Mouse (Mus musculus): ENCODE measurements around the gene Psmd13. TPM values are rescaled to one million over a fixed set of nuclear protein-coding genes. Genes with fewer than 3 reads are reported as not detected.

Gene Psmd13
- total RNA-seq, 2 experiments from 2014 or later: 101 to 107 TPM

- Histone ChIP-seq H3K4me3 (no peak overlapping the region), H3K27ac (no peak overlapping the region)
- DNase-seq (ENCODE audit: extremely low spot score in 1 of 2, low spot score in 2 of 2): no peak
- no peak for TF ChIP-seq CTCF (IDR thresholded peaks at IDR 0.05)
- intact Hi-C loops (cut with DNase I): no loop called here
Observed at GRCm38 (mm10) chr7:140894031-140894430, 12.3 kb downstream of the Psmd13 start.

- Histone ChIP-seq H3K4me3 (no peak overlapping the region), H3K27ac (no peak overlapping the region)
- DNase-seq (ENCODE audit: extremely low spot score in 1 of 2, low spot score in 2 of 2): no peak
- TF ChIP-seq CTCF (IDR thresholded peaks at IDR 0.05): no peak
- intact Hi-C loops (cut with DNase I): no loop called here
Observed at GRCm38 (mm10) chr7:140894611-140895010, 12.8 kb downstream of the Psmd13 start.

- no peak for TF ChIP-seq CTCF (IDR thresholded peaks at IDR 0.05)
- intact Hi-C loops (cut with DNase I): no loop called here
- no peak overlapping the region for H3K27ac ChIP-seq
- no peak overlapping the region for H3K4me3 ChIP-seq
- DNase-seq (ENCODE audit: extremely low spot score in 1 of 2, low spot score in 2 of 2): no peak
Observed at GRCm38 (mm10) chr7:140897863-140898262, 16.1 kb downstream of the Psmd13 start.

- DNase-seq (ENCODE audit: extremely low spot score in 1 of 2, low spot score in 2 of 2): no peak
- H3K4me3 ChIP-seq: no peak overlapping the region
- no peak overlapping the region for H3K27ac ChIP-seq
- intact Hi-C loops (cut with DNase I): no loop called here
- TF ChIP-seq CTCF (IDR thresholded peaks at IDR 0.05): no peak
Observed at GRCm38 (mm10) chr7:140899121-140899520, 17.4 kb downstream of the Psmd13 start.

- intact Hi-C loops (cut with DNase I): loop anchor here (5.0 kb wide), 1 partner anchor 823 kb away; no protein-coding TSS in a partner anchor
- no peak for TF ChIP-seq CTCF (IDR thresholded peaks at IDR 0.05)
- no peak within 1 kb of the TSS for H3K4me3 ChIP-seq
- no peak for DNase-seq (ENCODE audit: extremely low spot score in 1 of 2, low spot score in 2 of 2)
- H3K27ac ChIP-seq: no peak within 1 kb of the TSS
Observed at GRCm38 (mm10) chr7:140900220-140900619, 18.5 kb downstream of the Psmd13 start, which contains the start of gene Cox8b. TSS of gene Cox8b (minus strand) at chr7:140900446.

GRCm38 (mm10) chr7:140902036-140902875, 20.5 kb downstream of the Psmd13 start:
- no peak for TF ChIP-seq CTCF (IDR thresholded peaks at IDR 0.05)
- Histone ChIP-seq H3K27ac (no peak overlapping the region), H3K4me3 (no peak overlapping the region)
- intact Hi-C loops (cut with DNase I): loop anchor here (5.0 kb wide), 1 partner anchor 825 kb away; no protein-coding TSS in a partner anchor
- DNase-seq (ENCODE audit: extremely low spot score in 1 of 2, low spot score in 2 of 2): no peak

GRCm38 (mm10) chr7:140903212-140903611, 21.4 kb downstream of the Psmd13 start:
- Histone ChIP-seq H3K27ac (no peak overlapping the region), H3K4me3 (no peak overlapping the region)
- intact Hi-C loops (cut with DNase I): loop anchor here (1.0 to 5.0 kb wide), 2 partner anchors 59 to 826 kb away; no protein-coding TSS in a partner anchor
- TF ChIP-seq CTCF (IDR thresholded peaks at IDR 0.05): peak; percentile 98
- DNase-seq (ENCODE audit: extremely low spot score in 1 of 2, low spot score in 2 of 2): peak; percentile 66 to 82

GRCm38 (mm10) chr7:140905642-140906081, 23.9 kb downstream of the Psmd13 start:
- intact Hi-C loops (cut with DNase I): loop anchor here (5.0 kb wide), 2 partner anchors 52 to 272 kb away; partner anchors contain the start of genes Gm45717 and Ifitm2
- H3K27ac ChIP-seq: no peak overlapping the region
- TF ChIP-seq CTCF (IDR thresholded peaks at IDR 0.05): no peak
- H3K4me3 ChIP-seq: no peak overlapping the region
- DNase-seq (ENCODE audit: extremely low spot score in 1 of 2, low spot score in 2 of 2): no peak

GRCm38 (mm10) chr7:140907131-140907530, 25.4 kb downstream of the Psmd13 start:
- no peak for DNase-seq (ENCODE audit: extremely low spot score in 1 of 2, low spot score in 2 of 2)
- intact Hi-C loops (cut with DNase I): loop anchor here (5.0 kb wide), 2 partner anchors 50 to 270 kb away; partner anchors contain the start of genes Gm45717 and Ifitm2

GRCm38 (mm10) chr7:140907697-140908096, 25.9 kb downstream of the Psmd13 start:
- no peak overlapping the region for H3K4me3 ChIP-seq
- intact Hi-C loops (cut with DNase I): loop anchor here (1.0 to 5.0 kb wide), 3 partner anchors 50 to 270 kb away; partner anchors contain the start of genes Gm45717 and Ifitm2
- DNase-seq (ENCODE audit: extremely low spot score in 1 of 2, low spot score in 2 of 2): no peak
- no peak overlapping the region for H3K27ac ChIP-seq
- TF ChIP-seq CTCF (IDR thresholded peaks at IDR 0.05): peak; percentile 19

More at GRCm38 (mm10) chr7:140907131-140907530, 25.4 kb downstream of the Psmd13 start:
- no peak overlapping the region for H3K4me3 ChIP-seq
- no peak for TF ChIP-seq CTCF (IDR thresholded peaks at IDR 0.05)
- H3K27ac ChIP-seq: no peak overlapping the region

- Histone ChIP-seq H3K27ac (no peak overlapping the region), H3K4me3 (no peak overlapping the region)
- TF ChIP-seq CTCF (IDR thresholded peaks at IDR 0.05): no peak
- no peak for DNase-seq (ENCODE audit: extremely low spot score in 1 of 2, low spot score in 2 of 2)
- intact Hi-C loops (cut with DNase I): loop anchor here (1.0 to 5.0 kb wide), 3 partner anchors 49 to 269 kb away; partner anchors contain the start of genes Gm45717 and Ifitm2
Observed at GRCm38 (mm10) chr7:140908181-140908580, 26.4 kb downstream of the Psmd13 start.

GRCm38 (mm10) chr7:140908634-140909107, 26.9 kb downstream of the Psmd13 start:
- DNase-seq (ENCODE audit: extremely low spot score in 1 of 2, low spot score in 2 of 2): peak; percentile 63 to 67
- H3K27ac ChIP-seq: no peak overlapping the region; the same call in 1 of the 2 replicates
- intact Hi-C loops (cut with DNase I): loop anchor here (1.0 to 5.0 kb wide), 3 partner anchors 49 to 269 kb away; partner anchors contain the start of genes Gm45717 and Ifitm2
- peak overlapping the region; percentile 28 for H3K4me3 ChIP-seq
- TF ChIP-seq CTCF (IDR thresholded peaks at IDR 0.05): peak; percentile 83
